Mouse (Mus musculus) central nervous system, embryonic 18 days (tissue): ENCODE measurements around the gene Exoc3l2. TPM values are rescaled to one million over a fixed set of nuclear protein-coding genes. Genes with fewer than 3 reads are reported as not detected.

Experiments
- polyA plus RNA-seq: library from polyadenylated mRNA; depleted of rRNA; stranded (reverse); fragments of >200 nt; gene quantifications from 2 replicates; pipeline ENCODE4 v1.2.3, GENCODE M21; 2012; rRNA removed

The Exoc3l2 gene
- polyA plus RNA-seq, result 0.31 and 0.70 TPM in 2 replicates

DNA sequence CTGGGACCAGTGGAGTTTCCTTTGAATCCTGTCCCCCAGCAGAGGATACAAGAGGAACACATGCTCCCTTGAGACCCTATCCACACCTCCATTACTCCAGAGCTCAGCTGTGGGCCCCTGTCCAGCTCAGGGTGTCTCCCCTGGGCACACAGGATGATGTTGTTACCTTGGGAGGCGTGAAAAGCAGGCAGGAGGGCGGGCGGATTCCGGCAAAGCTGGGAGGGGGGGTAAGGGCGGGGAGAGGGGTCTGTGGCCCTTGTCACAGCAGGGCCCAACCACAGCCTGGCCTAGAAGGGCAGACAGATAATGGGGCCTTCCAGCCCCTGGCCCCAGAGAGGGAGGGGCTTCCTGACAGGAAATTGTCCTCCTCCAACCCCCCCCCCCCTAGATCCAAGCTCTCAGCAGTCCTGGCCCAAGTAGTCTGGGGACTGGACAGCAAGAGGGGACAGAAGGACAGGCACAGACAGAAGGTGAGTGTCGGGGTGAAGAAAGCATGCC is at the start of gene Exoc3l2:
TSS of gene Exoc3l2 (plus strand) at position 448 of the 498 bp plus-strand sequence.

GRCm38 (mm10) chr7:19458591-19459111 is 4.5 kb upstream of the Exoc3l2 start, which contains the start of gene Mark4:
TSS of gene Mark4 (minus strand) at chr7:19458821.

GRCm38 (mm10) chr7:19508150-19508923 is 45.2 kb downstream of the Exoc3l2 start, which contains the start of the genes Bloc1s3 and Trappc6a:
TSS of gene Bloc1s3 (minus strand) at chr7:19508367.
TSS of gene Trappc6a (plus strand) at chr7:19508395.

DNA sequence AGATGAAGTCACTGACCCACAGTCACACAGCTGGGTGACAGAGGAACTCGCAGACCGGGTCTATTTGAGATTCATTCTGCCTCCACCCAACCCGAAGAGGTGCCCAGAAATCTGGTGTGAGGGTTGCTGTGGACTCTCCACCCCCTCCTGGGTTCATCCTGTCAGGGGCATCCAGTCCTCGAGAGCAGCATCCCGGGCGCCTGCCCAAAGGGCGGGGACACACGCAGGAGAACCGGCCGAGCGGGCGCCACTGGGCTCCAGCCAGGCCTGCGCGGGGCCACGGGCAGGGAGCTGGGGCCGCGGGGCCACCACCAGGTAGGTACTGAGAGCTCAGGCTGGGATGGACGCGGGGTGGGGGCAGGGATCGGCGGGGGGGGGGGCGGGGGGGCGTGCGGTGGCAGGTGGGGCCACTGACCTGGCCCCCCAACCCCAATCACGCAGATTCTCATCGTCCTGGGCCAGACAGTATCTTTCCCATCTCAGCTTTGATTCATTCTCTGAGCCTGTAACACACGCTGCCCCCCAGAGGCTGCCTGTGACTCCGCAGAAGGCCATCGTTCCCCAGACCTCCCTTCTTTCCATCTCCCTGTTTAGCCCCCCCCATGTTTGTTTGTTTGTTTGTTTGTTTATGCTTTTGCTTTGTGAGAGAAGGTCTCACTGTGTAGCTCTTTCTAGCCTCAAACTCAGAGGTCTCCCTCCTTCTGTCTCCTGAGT is 54.7 kb downstream of the Exoc3l2 start, which contains the start of gene Nkpd1:
TSS of gene Nkpd1 (plus strand) at position 187 of the 714 bp plus-strand sequence.

Other genes with a start within 250 kb of the Exoc3l2 start
- 25.6 and 26.6 TPM in 2 replicates for gene Opa3, start 235.0 kb upstream of the Exoc3l2 start, polyA plus RNA-seq
- 65.0 and 68.3 TPM in 2 replicates for gene Vasp, start 191.5 kb upstream of the Exoc3l2 start, polyA plus RNA-seq
- gene Ppm1n, start 183.3 kb upstream of the Exoc3l2 start, polyA plus RNA-seq, result 1.6 and 2.0 TPM in 2 replicates
- 155 and 161 TPM in 2 replicates for gene Rtn2, start 180.7 kb upstream of the Exoc3l2 start, polyA plus RNA-seq
- 0.25 and 0.71 TPM in 2 replicates for gene Fosb, start 153.3 kb upstream of the Exoc3l2 start, polyA plus RNA-seq
- 72.9 and 73.8 TPM in 2 replicates for gene Ercc1, start 118.6 kb upstream of the Exoc3l2 start, polyA plus RNA-seq
- 14.2 and 15.3 TPM in 2 replicates for gene Cd3eap, start 103.8 kb upstream of the Exoc3l2 start, polyA plus RNA-seq
- gene Ppp1r13l, start 103.6 kb upstream of the Exoc3l2 start, polyA plus RNA-seq, result 4.4 and 5.1 TPM in 2 replicates
- gene Ercc2, start 81.3 kb upstream of the Exoc3l2 start, polyA plus RNA-seq, result 77.4 and 78.3 TPM in 2 replicates
- gene Klc3, start 59.2 kb upstream of the Exoc3l2 start, polyA plus RNA-seq, result 1.6 and 2.1 TPM in 2 replicates
- gene Ckm, start 58.6 kb upstream of the Exoc3l2 start, polyA plus RNA-seq, result 0.36 and 148 TPM in 2 replicates
- 47.3 and 55.6 TPM in 2 replicates for gene Mark4, start 4.5 kb upstream of the Exoc3l2 start, polyA plus RNA-seq
- gene Bloc1s3, start 45.0 kb downstream of the Exoc3l2 start, polyA plus RNA-seq, result 12.0 and 12.1 TPM in 2 replicates
- 19.9 and 24.6 TPM in 2 replicates for gene Trappc6a, start 45.1 kb downstream of the Exoc3l2 start, polyA plus RNA-seq
- 1.3 TPM in 2 replicates for gene Nkpd1, start 54.5 kb downstream of the Exoc3l2 start, polyA plus RNA-seq
- 112 and 114 TPM in 2 replicates for gene Ppp1r37, start 99.7 kb downstream of the Exoc3l2 start, polyA plus RNA-seq
- 1.2 and 1.5 TPM in 2 replicates for gene Zfp296, start 114.0 kb downstream of the Exoc3l2 start, polyA plus RNA-seq
- 64.8 and 70.8 TPM in 2 replicates for gene Gemin7, start 114.3 kb downstream of the Exoc3l2 start, polyA plus RNA-seq
- 142 and 146 TPM in 2 replicates for gene Clasrp, start 141.2 kb downstream of the Exoc3l2 start, polyA plus RNA-seq
- gene Relb, start 166.1 kb downstream of the Exoc3l2 start, polyA plus RNA-seq, result 5.8 and 6.2 TPM in 2 replicates
- 96.6 and 100 TPM in 2 replicates for gene Clptm1, start 201.7 kb downstream of the Exoc3l2 start, polyA plus RNA-seq
- 0.19 TPM in 1 of 2 replicates, not detected in the other for gene Apoc2, start 214.6 kb downstream of the Exoc3l2 start, polyA plus RNA-seq
- not detected in 2 replicates for gene Gm44805, start 218.1 kb downstream of the Exoc3l2 start, polyA plus RNA-seq
- gene Apoc4, start 218.1 kb downstream of the Exoc3l2 start, polyA plus RNA-seq, result not detected in 2 replicates
- 1.6 and 2.7 TPM in 2 replicates for gene Apoc1, start 229.3 kb downstream of the Exoc3l2 start, polyA plus RNA-seq
- gene Apoe, start 235.9 kb downstream of the Exoc3l2 start, polyA plus RNA-seq, result 863 and 1,072 TPM in 2 replicates